ENCODE assay signal across 17 mouse cellular contexts in genomic region chr2:102461491-102461890, GRCm38 (mm10). TPM values are rescaled to one million over a fixed set of nuclear protein-coding genes. Genes with fewer than 3 reads are reported as not detected.
"Had no signal": no experiment of that assay in that cellular context is flagged by ENCODE, and none has a peak within 500 bp of the region (broad histone marks: within the 10 kb centered on the region; RNA-seq: fewer than 3 reads in every experiment).

No protein-coding gene starts in this region.

- H3K4me3 ChIP-seq: neural tube, embryonic 13.5 days; neural tube, embryonic 15.5 days; stomach, embryonic 15.5 days had no signal

- H3K9me3 ChIP-seq: neural tube, embryonic 13.5 days; neural tube, embryonic 15.5 days; stomach, embryonic 15.5 days had no signal

- DNase-seq: retina, postnatal 1 day; right cerebral cortex, adult 18-20 months; right cerebral cortex, postnatal 14 days; right cerebral cortex, postnatal 25 days; right cerebral cortex, postnatal 4 days; spleen, adult 18-20 months; thymus, adult 18-20 months; thymus, adult 2 months; thymus, postnatal 14 days; thymus, postnatal 25 days; thymus, postnatal 36 days; thymus, postnatal 4 days had no signal

- H3K9ac ChIP-seq: neural tube, embryonic 13.5 days; neural tube, embryonic 15.5 days; stomach, embryonic 15.5 days had no signal

- H3K4me2 ChIP-seq: neural tube, embryonic 13.5 days; neural tube, embryonic 15.5 days; stomach, embryonic 15.5 days had no signal

- H3K36me3 ChIP-seq: neural tube, embryonic 13.5 days; neural tube, embryonic 15.5 days; stomach, embryonic 15.5 days had no signal

- H3K27ac ChIP-seq: neural tube, embryonic 13.5 days; neural tube, embryonic 15.5 days; stomach, embryonic 15.5 days; stomach, postnatal 0 days had no signal

- H3K27me3 ChIP-seq: neural tube, embryonic 13.5 days; neural tube, embryonic 15.5 days; stomach, embryonic 15.5 days had no signal

RNA-seq across cellular contexts. Expression of gene Fjx1, which starts 9.2 kb away (rescaled TPM):
- total RNA-seq: neutrophil, adult 5-6 weeks had no signal
